ENCODE assay signal across 26 mouse cellular contexts in the genomic region with DNA sequence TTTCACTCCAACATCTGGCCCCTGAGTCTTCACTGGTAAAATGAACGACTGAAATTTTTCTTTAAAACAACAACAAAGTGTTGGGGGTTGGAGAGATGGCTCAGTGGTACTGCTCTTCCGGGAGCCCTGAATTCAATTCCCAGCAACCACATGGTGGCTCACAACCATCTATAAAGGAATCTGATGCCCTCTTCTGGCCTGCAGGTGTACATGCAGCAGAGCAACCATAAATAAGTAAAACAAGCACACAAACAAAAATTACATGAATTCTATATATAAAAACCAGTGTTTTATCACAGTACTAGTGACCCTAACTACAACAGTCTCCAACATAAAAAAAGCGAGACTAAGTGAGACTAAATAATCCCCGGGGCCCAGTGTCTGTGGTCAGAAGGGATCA. TPM values are rescaled to one million over a fixed set of nuclear protein-coding genes. Genes with fewer than 3 reads are reported as not detected.
DNase-seq lines count a peak whose midpoint lies in the region; ATAC-seq and TF ChIP-seq lines count a peak whose summit lies in the region.
"Had no signal": no experiment of that assay in that cellular context is flagged by ENCODE, and none has a peak within 500 bp of the region (broad histone marks: within the 10 kb centered on the region; RNA-seq: fewer than 3 reads in every experiment).

No protein-coding gene starts in this region.

- H3K4me1 ChIP-seq in midbrain, postnatal 0 days (ENCODE audit: insufficient read depth, low read length): no peaks in the 10 kb centered on the region
- peaks cover 14% of the 10 kb centered on the region for H3K4me1 ChIP-seq in midbrain, embryonic 10.5 days
- H3K4me1 ChIP-seq: embryonic facial prominence, embryonic 13.5 days; heart, embryonic 12.5 days; limb, embryonic 10.5 days; neural tube, embryonic 15.5 days had no signal

- no peak for ATAC-seq in midbrain, postnatal 0 days (ENCODE audit: low FRiP score)
- ATAC-seq: activated CD4-positive, CD25-positive, alpha-beta regulatory T cell, adult 4 months had no signal

- H3K27ac ChIP-seq in gastrocnemius, adult 2 months: no peak overlapping the region
- no peak overlapping the region for H3K27ac ChIP-seq in layer of hippocampus, adult 2 months
- H3K27ac ChIP-seq in midbrain, postnatal 0 days (ENCODE audit: low read depth, low read length): no peak overlapping the region
- no peak overlapping the region; the same call in 1 of the 2 replicates for H3K27ac ChIP-seq in midbrain, embryonic 10.5 days (replicated peaks)
- H3K27ac ChIP-seq: embryonic facial prominence, embryonic 13.5 days; limb, embryonic 10.5 days; neural tube, embryonic 15.5 days had no signal

- peak; percentile 28; the same call in 1 of the 2 replicates for TF ChIP-seq CTCF in gastrocnemius, adult 2 months (IDR thresholded peaks at IDR 0.05)
- TF ChIP-seq CTCF in layer of hippocampus, adult 2 months (conservative IDR thresholded peaks at IDR 0.05): peak; percentile 52
- TF ChIP-seq CTCF in midbrain, postnatal 0 days (IDR thresholded peaks at IDR 0.05): peak; percentile 15; the same call in 1 of the 2 replicates

- no peak overlapping the region for H3K4me2 ChIP-seq in midbrain, postnatal 0 days (ENCODE audit: low read depth, low read length, poor library complexity, severe bottlenecking)
- H3K4me2 ChIP-seq: embryonic facial prominence, embryonic 13.5 days; forebrain, embryonic 12.5 days; heart, embryonic 12.5 days; midbrain, embryonic 11.5 days; neural tube, embryonic 15.5 days had no signal

- no peaks in the 10 kb centered on the region for H3K36me3 ChIP-seq in midbrain, postnatal 0 days (ENCODE audit: insufficient read depth, low read length)
- no peaks in the 10 kb centered on the region for H3K36me3 ChIP-seq in midbrain, embryonic 10.5 days
- H3K36me3 ChIP-seq: embryonic facial prominence, embryonic 13.5 days; forebrain, embryonic 12.5 days; heart, embryonic 12.5 days; limb, embryonic 10.5 days; neural tube, embryonic 15.5 days had no signal

- no peak for DNase-seq in gastrocnemius, adult 2 months
- DNase-seq in gastrocnemius, postnatal 25 days: no peak
- DNase-seq in layer of hippocampus, adult 2 months (ENCODE audit: low spot score in 2 of 2): no peak
- no peak for DNase-seq in layer of hippocampus, adult 11-12 months (ENCODE audit: low spot score)
- DNase-seq in midbrain, postnatal 0 days (ENCODE audit: low spot score): no peak
- DNase-seq in midbrain, embryonic 10.5 days (ENCODE audit: low spot score): no peak
- no peak for DNase-seq in adrenal gland, postnatal 14 days
- DNase-seq in adrenal gland, adult 2 months: no peak
- DNase-seq: adrenal gland, postnatal 10 days; cerebellum, adult 8-10 months; cerebellum, postnatal 36 days; embryo, embryonic 11 days; gastrocnemius, postnatal 10 days; heart, adult 11 months; heart, postnatal 14 days; kidney, adult 9 months; kidney, postnatal 4 days; liver had no signal

- no peak overlapping the region for H3K4me3 ChIP-seq in gastrocnemius, adult 2 months
- H3K4me3 ChIP-seq in layer of hippocampus, adult 2 months: no peak overlapping the region
- H3K4me3 ChIP-seq in midbrain, postnatal 0 days (ENCODE audit: low read depth, low read length): no peak overlapping the region
- H3K4me3 ChIP-seq in midbrain, embryonic 10.5 days: no peak overlapping the region
- H3K4me3 ChIP-seq: embryonic facial prominence, embryonic 13.5 days; erythroblast, embryonic 14.5 days; forebrain, embryonic 12.5 days; heart, embryonic 12.5 days; limb, embryonic 10.5 days; neural tube, embryonic 15.5 days had no signal

- no peaks in the 10 kb centered on the region for H3K27me3 ChIP-seq in midbrain, postnatal 0 days (ENCODE audit: insufficient read depth, low read length)
- no peaks in the 10 kb centered on the region for H3K27me3 ChIP-seq in midbrain, embryonic 10.5 days (ENCODE audit: low read depth, poor library complexity, severe bottlenecking)
- H3K27me3 ChIP-seq: embryonic facial prominence, embryonic 13.5 days; forebrain, embryonic 12.5 days; heart, embryonic 12.5 days; neural tube, embryonic 15.5 days had no signal

- H3K9ac ChIP-seq in midbrain, postnatal 0 days (replicated peaks; ENCODE audit: low read length, poor library complexity, severe bottlenecking): no peak overlapping the region
- H3K9ac ChIP-seq: embryonic facial prominence, embryonic 13.5 days; forebrain, embryonic 12.5 days; heart, embryonic 12.5 days; neural tube, embryonic 15.5 days had no signal

- 77% methylated on average over 4 of the region's 4 CpGs for WGBS in midbrain, postnatal 0 days
- 84% methylated on average over 4 of the region's 4 CpGs for WGBS in midbrain, embryonic 10.5 days

- intact Hi-C loops in gastrocnemius, adult 2 months (cut with DNase I): no loop called here

- H3K9me3 ChIP-seq in midbrain, postnatal 0 days (ENCODE audit: low read length): no peaks in the 10 kb centered on the region
- no peaks in the 10 kb centered on the region for H3K9me3 ChIP-seq in midbrain, embryonic 10.5 days (replicated peaks)
- H3K9me3 ChIP-seq: embryonic facial prominence, embryonic 13.5 days; forebrain, embryonic 12.5 days; limb, embryonic 10.5 days; neural tube, embryonic 15.5 days had no signal

RNA-seq across cellular contexts. Expression of a gene that starts 8.2 kb away (rescaled TPM):
- 10 to 100 TPM; 56.3 to 98.8 TPM for total RNA-seq in gastrocnemius, adult 2 months (2021)
- 10 to 100 TPM; 78.4 to 80.6 TPM for total RNA-seq in gastrocnemius, postnatal 25 days (2021)
- total RNA-seq in layer of hippocampus, adult 2 months (2021): 10 to 100 TPM; 39.0 to 42.7 TPM
- 13.6 and 16.5 TPM in 2 replicates for total RNA-seq in midbrain, postnatal 0 days (2014; rRNA removed)
- polyA plus RNA-seq in midbrain, postnatal 0 days (2015; fragmentation: Nextera tagmentation; extraction: Ambion mirVana): 18.8 and 19.6 TPM in 2 replicates
- 19.9 and 21.6 TPM in 2 replicates for polyA plus RNA-seq in midbrain, embryonic 10.5 days (2016; fragmentation: Nextera tagmentation; extraction: Ambion mirVana)
- 132 and 143 TPM in 2 replicates for total RNA-seq in adrenal gland, postnatal 14 days (2021)
- total RNA-seq in adrenal gland, adult 2 months (2021): 10 to 100 TPM; 75.1 to 99.4 TPM
- polyA plus RNA-seq in adrenal gland, adult 2 months (2012; rRNA removed): 4.2 and 7.6 TPM in 2 replicates

RNA-seq across cellular contexts. Expression of a gene that starts 39.9 kb away (rescaled TPM):
- 10 to 100 TPM; 21.2 to 24.9 TPM for total RNA-seq in gastrocnemius, adult 2 months (2021)
- 10 to 100 TPM; 15.9 to 17.8 TPM for total RNA-seq in gastrocnemius, postnatal 25 days (2021)
- total RNA-seq in layer of hippocampus, adult 2 months (2021): 10 to 100 TPM; 39.3 to 41.0 TPM
- 55.9 and 60.4 TPM in 2 replicates for total RNA-seq in midbrain, postnatal 0 days (2014; rRNA removed)
- polyA plus RNA-seq in midbrain, postnatal 0 days (2015; fragmentation: Nextera tagmentation; extraction: Ambion mirVana): 44.7 and 48.5 TPM in 2 replicates
- polyA plus RNA-seq in midbrain, embryonic 10.5 days (2016; fragmentation: Nextera tagmentation; extraction: Ambion mirVana): 119 and 130 TPM in 2 replicates
- total RNA-seq in adrenal gland, postnatal 14 days (2021): 42.2 and 52.6 TPM in 2 replicates
- total RNA-seq in adrenal gland, adult 2 months (2021): 10 to 100 TPM; 26.4 to 39.6 TPM
- 8.3 and 11.5 TPM in 2 replicates for polyA plus RNA-seq in adrenal gland, adult 2 months (2012; rRNA removed)

RNA-seq across cellular contexts. Expression of a gene that starts 58.1 kb away (rescaled TPM):
- total RNA-seq in gastrocnemius, adult 2 months (2021): 10 to 100 TPM; 10.2 to 11.9 TPM
- total RNA-seq in gastrocnemius, postnatal 25 days (2021): 1 to 10 TPM; 8.0 to 9.9 TPM
- total RNA-seq in layer of hippocampus, adult 2 months (2021): 10 to 100 TPM; 24.6 to 27.2 TPM
- total RNA-seq in midbrain, postnatal 0 days (2014; rRNA removed): 8.5 and 15.6 TPM in 2 replicates
- polyA plus RNA-seq in midbrain, postnatal 0 days (2015; fragmentation: Nextera tagmentation; extraction: Ambion mirVana): 2.0 and 3.0 TPM in 2 replicates
- polyA plus RNA-seq in midbrain, embryonic 10.5 days (2016; fragmentation: Nextera tagmentation; extraction: Ambion mirVana): 5.9 and 6.3 TPM in 2 replicates
- total RNA-seq in adrenal gland, postnatal 14 days (2021): 18.7 and 25.7 TPM in 2 replicates
- 10 to 100 TPM; 17.0 to 22.7 TPM for total RNA-seq in adrenal gland, adult 2 months (2021)
- polyA plus RNA-seq in adrenal gland, adult 2 months (2012; rRNA removed): 14.4 and 20.4 TPM in 2 replicates
